Mouse (Mus musculus) liver, embryonic 13.5 days (tissue): ENCODE measurements around the gene Maff. TPM values are rescaled to one million over a fixed set of nuclear protein-coding genes. Genes with fewer than 3 reads are reported as not detected.

ENCODE experiments used
- ATAC-seq: fragments of 200-750 bp; cut with Nextera tagmentation; 2 replicates; pipeline ENCODE4 v1.8.0; 2017; ENCODE audit warnings: low read depth, mild to moderate bottlenecking, moderate number of reproducible peaks, moderate library complexity
- DNase-seq: peaks from one replicate; pipeline ENCODE4 v3.0.0; 2022
- H3K27ac ChIP-seq: fragments of 300-500 bp; sonication (generic); 2 replicates; pipeline ENCODE4 v1.5.1; 2015; ENCODE audit warnings: moderate library complexity, mild to moderate bottlenecking, inconsistent platforms
- H3K27me3 ChIP-seq: fragments of 300-500 bp; sonication (generic); 2 replicates; pipeline ENCODE4 v1.6.1; 2015; ENCODE audit warnings: mild to moderate bottlenecking, inconsistent platforms
- H3K36me3 ChIP-seq: fragments of 300-500 bp; sonication (generic); 2 replicates; pipeline ENCODE4 v1.6.1; 2015; ENCODE audit warnings: mild to moderate bottlenecking, inconsistent platforms
- H3K4me1 ChIP-seq: fragments of 300-500 bp; sonication (generic); replicated peaks from 2 replicates; pipeline ENCODE4 v1.6.1; 2015; ENCODE audit warnings: inconsistent platforms
- H3K4me2 ChIP-seq: fragments of 300-500 bp; sonication (generic); 2 replicates; pipeline ENCODE4 v1.6.1; 2015; ENCODE audit warnings: inconsistent platforms, mild to moderate bottlenecking, moderate library complexity
- H3K4me3 ChIP-seq: fragments of 300-500 bp; sonication (generic); replicated peaks from 2 replicates; pipeline ENCODE4 v1.5.1; 2015; ENCODE audit warnings: mild to moderate bottlenecking, inconsistent platforms
- H3K9ac ChIP-seq: fragments of 300-500 bp; sonication (generic); 2 replicates; pipeline ENCODE4 v1.6.1; 2015; ENCODE audit warnings: mild to moderate bottlenecking, inconsistent platforms
- H3K9me3 ChIP-seq: fragments of 300-500 bp; sonication (generic); replicated peaks from 2 replicates; pipeline ENCODE4 v1.6.1; 2016; ENCODE audit warnings: inconsistent platforms
- WGBS: fragments of 180-500 bp; shearing (Covaris S2); methylation state at CpG from one replicate; pipeline ENCODE4 v1.1.7; 2015; ENCODE audit not compliant: insufficient replicate concordance; 5-methylcytosine and 5-hydroxymethylcytosine counted together
- polyA plus RNA-seq: library from polyadenylated mRNA; unstranded; fragments of >200 nt; fragmentation: Nextera tagmentation; extraction: Ambion mirVana; gene quantifications from 2 replicates; pipeline ENCODE4 v1.2.1, GENCODE M21; 2015

Maff gene
- 0.95 and 1.1 TPM in 2 replicates for polyA plus RNA-seq

DNA sequence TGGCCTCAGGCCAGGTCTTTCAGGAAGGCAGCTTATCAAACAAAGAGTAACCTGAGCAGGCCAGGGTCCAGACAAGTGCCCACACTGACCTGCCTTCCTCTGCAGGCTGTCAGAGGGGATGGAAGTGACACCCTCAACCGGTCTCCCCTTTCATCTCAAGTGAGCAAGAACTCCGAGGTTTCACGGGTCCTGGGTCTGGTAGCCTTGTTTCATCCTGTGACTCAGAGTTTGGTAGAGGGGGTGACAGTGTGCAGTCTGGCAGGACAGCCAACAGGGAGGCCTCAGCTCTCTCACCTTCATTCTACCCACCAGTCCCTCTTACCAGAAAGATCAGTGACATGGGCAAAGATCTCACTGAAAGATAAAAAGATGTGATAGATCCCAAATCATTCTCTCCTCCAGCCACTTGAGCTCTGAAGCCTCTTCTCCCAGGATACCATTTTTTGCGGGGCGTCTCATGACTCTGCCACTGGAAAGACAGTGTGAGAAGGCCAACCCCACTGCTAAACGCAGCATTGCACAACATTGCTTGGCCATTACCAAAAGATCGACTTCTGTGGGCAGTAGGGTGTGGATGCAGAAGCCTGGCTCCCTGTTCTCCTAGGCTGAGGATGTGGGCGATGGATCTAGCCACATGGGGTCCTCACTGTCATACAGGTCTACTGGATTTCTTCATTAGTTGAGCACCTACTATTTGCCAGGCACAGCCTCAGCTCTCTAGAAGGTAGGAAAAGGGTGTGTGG lies at the start of gene Maff:
Gene Maff (plus strand): TSS at position 571 of the 743 bp plus-strand sequence.
- Histone ChIP-seq H3K4me2 (peak within 1 kb of the TSS; percentile 93), H3K9me3 (no peaks in the 10 kb centered on the region), H3K9ac (peak within 1 kb of the TSS; percentile 78), H3K4me3 (peak within 1 kb of the TSS; percentile 75), H3K27me3 (peaks cover 32% of the 10 kb centered on the region), H3K36me3 (no peaks in the 10 kb centered on the region), H3K4me1 (peaks cover 42% of the 10 kb centered on the region), H3K27ac (peak within 1 kb of the TSS; percentile 85)
- DNase-seq = no peak
- 39% methylated on average over 8 of the region's 8 CpGs for WGBS
- no peak for ATAC-seq

DNA sequence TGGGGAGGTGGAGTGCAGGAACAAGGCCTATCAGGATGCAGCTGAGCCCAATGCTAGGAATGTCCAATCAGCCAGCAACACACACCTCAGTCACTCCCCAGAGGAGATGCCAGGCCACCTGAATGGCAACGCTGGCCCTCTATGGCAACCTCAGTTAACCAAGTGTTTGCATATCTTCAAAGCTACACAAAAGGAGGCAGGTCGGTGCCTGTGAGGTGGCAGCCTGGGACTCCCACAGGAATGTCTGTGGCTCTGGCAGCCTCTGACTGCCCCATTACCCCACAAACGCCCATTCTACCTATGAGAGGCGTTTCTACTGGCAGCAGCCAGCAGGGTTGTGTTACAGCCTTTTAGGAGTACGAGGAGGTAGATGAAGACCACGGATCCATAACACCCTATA lies 47.9 kb upstream of the Maff start:
- peaks cover 43% of the 10 kb centered on the region for H3K36me3 ChIP-seq
- no peak overlapping the region for H3K4me3 ChIP-seq
- H3K4me1 ChIP-seq = no peaks in the 10 kb centered on the region
- no peak overlapping the region for H3K27ac ChIP-seq
- H3K9ac ChIP-seq = no peak overlapping the region
- no peaks in the 10 kb centered on the region for H3K27me3 ChIP-seq
- no peak overlapping the region for H3K4me2 ChIP-seq
- 72% methylated on average over 6 of the region's 6 CpGs for WGBS
- ATAC-seq = no peak
- no peak for DNase-seq
- no peaks in the 10 kb centered on the region for H3K9me3 ChIP-seq

DNA sequence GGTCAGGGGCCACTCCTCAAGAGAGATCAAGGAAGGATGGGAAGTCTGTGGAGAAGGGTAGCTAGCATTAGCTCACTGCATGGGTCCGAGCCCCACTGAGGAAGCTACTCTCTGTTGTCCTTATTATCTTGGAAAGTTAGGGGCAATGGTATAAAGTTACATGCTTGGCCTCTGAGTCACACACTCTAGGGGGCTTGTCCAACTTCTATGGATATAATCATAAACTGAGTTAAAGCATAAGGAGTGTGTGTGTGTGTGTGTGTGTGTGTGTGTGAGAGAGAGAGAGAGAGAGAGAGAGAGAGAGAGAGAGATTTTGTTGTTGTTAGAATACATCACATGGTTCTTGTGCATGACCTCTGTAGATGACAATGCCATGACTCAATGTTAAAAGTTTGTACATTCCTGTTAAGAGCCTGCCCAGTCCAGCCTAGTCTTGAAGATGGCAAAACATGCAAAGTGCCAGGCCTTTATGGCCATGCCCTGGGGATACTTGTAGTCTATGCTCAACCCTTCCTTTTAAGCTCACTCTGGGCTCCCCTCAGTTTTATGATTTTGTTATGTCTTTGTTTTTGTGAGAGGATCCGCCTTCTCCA lies 46.8 kb upstream of the Maff start:
- Histone ChIP-seq H3K4me1 (no peaks in the 10 kb centered on the region), H3K4me3 (no peak overlapping the region), H3K27ac (no peak overlapping the region), H3K9me3 (no peaks in the 10 kb centered on the region), H3K4me2 (no peak overlapping the region), H3K36me3 (peaks cover 50% of the 10 kb centered on the region), H3K9ac (no peak overlapping the region), H3K27me3 (no peaks in the 10 kb centered on the region)
- WGBS = 67% methylated on average over 2 of the region's 2 CpGs
- ATAC-seq = no peak
- DNase-seq = no peak

DNA sequence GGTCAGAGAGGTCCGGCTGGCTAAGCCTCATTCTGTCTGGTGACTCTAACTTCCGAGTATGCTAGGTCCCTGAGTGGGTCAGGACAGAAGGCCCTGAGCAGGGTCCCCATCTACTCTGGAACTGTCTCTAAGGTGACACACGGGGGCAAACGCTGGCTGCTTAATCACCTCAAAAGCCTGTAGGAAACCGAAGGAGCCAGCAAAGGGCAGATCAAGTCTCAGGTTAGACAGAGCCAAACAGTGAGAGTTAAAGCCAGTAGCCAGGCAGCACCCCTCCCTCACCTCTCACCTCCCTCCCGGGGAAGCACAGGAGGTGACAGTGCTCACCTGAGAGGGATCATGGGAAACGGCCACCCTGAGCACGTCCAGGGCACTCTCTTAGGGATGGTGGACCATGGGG lies 42.7 kb upstream of the Maff start:
- no peak for DNase-seq
- 71% methylated on average over 8 of the region's 8 CpGs for WGBS
- Histone ChIP-seq H3K9ac (no peak overlapping the region), H3K27ac (no peak overlapping the region), H3K9me3 (no peaks in the 10 kb centered on the region), H3K4me2 (no peak overlapping the region), H3K4me1 (no peaks in the 10 kb centered on the region), H3K27me3 (no peaks in the 10 kb centered on the region), H3K36me3 (peaks cover 68% of the 10 kb centered on the region), H3K4me3 (no peak overlapping the region)
- ATAC-seq = no peak

DNA sequence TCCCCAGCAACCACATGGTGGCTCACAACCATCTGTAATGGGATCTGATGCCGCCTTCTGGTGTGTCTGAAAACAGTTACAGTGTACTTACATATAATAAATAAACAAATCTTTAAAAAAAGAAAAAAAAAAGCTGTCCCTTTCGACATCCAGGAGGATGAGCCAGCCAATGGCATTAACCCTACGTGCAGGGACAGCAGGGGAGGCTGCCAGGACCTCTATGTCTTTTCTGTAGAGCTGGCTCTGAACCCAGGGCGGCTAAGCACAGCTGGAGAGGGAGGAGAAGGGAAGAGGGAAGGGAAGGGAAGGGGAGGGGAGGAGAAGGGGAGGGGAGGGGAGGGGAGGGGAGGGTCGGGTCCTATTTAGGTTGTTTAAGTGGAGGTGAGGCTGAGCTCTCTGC lies 41.6 kb upstream of the Maff start:
- Histone ChIP-seq H3K36me3 (peaks cover 63% of the 10 kb centered on the region), H3K4me3 (no peak overlapping the region), H3K27ac (no peak overlapping the region), H3K9me3 (no peaks in the 10 kb centered on the region), H3K4me1 (no peaks in the 10 kb centered on the region), H3K9ac (no peak overlapping the region), H3K4me2 (no peak overlapping the region), H3K27me3 (no peaks in the 10 kb centered on the region)
- 62% methylated on average over 4 of the region's 5 CpGs for WGBS
- DNase-seq = no peak
- no peak for ATAC-seq

DNA sequence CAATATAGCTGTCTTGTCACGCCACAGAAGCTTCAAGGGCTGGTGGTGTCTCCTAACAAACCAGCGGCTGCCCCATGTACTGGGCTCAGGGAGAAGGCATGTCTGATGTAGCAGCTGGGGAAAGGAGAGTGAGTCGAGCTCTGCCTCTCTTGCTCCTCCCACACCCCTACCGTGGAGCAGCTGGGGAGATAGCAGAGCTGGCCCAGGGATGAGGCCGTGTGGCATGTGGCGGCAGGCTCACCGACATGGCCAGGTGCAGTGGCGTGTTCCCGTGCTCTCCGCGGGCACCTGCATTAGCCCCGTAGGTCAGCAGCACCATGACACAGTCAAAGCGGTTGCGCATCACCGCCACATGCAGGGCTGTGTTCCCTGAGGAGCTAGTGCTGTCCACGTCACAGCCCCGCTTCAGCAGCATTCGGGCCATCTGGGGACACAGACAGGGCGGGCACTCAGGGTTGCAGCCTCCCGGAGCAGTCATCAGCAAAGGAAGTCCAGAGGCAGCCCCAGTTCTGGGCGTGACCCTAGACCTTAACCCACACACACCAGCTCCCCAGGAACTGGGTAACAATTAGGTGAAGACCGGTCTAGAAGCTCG lies 40.3 kb upstream of the Maff start:
- H3K9ac ChIP-seq = no peak overlapping the region
- H3K27ac ChIP-seq = no peak overlapping the region
- DNase-seq (no peak), ATAC-seq (no peak)
- H3K36me3 ChIP-seq = peaks cover 61% of the 10 kb centered on the region
- no peak overlapping the region for H3K4me3 ChIP-seq
- no peaks in the 10 kb centered on the region for H3K9me3 ChIP-seq
- H3K4me2 ChIP-seq = no peak overlapping the region
- H3K4me1 ChIP-seq = no peaks in the 10 kb centered on the region
- H3K27me3 ChIP-seq = no peaks in the 10 kb centered on the region
- WGBS = 77% methylated on average over 23 of the region's 23 CpGs

DNA sequence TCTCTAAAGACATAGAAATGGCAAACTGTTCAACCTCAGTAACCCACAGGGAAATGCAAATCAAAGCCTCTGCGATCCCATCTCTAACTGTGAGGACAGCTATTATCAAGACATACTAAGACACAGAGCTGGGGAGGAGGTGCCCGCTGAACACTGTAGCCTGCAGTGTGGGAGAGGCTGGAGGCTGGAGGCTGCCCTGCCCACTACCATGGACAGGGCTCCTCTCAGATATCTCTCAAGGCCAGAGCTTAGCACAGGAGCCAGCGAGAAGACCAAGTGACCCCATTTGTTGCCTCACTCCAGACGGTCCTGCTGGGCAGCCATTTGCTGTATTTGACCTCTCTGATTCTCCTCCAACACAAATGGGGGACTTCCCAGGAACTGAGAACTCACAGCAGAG lies 38.6 kb upstream of the Maff start:
- Histone ChIP-seq H3K9ac (no peak overlapping the region), H3K4me2 (no peak overlapping the region), H3K27me3 (no peaks in the 10 kb centered on the region), H3K36me3 (peaks cover 63% of the 10 kb centered on the region), H3K4me3 (no peak overlapping the region), H3K4me1 (no peaks in the 10 kb centered on the region), H3K9me3 (no peaks in the 10 kb centered on the region), H3K27ac (no peak overlapping the region)
- DNase-seq (no peak), ATAC-seq (no peak)
- 70% methylated on average over 4 of the region's 4 CpGs for WGBS

DNA sequence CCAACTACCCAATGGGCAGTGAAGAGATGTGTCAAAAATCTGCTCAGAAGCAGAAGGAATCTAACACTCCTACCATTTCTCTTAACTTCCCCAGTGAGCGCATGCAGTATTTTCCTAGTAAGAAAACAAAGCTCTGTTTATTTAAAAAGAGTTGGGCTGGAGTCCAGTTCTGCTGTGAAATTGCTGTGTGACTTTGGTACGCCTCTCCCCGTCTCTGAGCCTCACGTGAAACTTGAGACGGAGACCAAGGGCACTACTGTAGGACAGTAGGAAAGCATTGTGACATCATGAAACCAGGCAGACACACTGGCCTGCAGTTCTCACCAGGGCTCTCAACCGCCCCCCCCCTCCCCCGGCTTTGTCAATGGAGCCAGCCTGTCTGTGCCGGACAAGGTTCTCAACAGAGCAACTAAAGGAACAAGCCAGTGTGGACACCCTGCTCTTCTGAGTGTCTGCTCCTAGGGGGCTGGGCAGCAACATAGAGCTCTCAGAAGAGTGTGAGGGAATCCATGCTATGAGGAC lies 32.5 kb upstream of the Maff start:
- Histone ChIP-seq H3K4me1 (0 out of 2 replicates have a peak, but pooled peaks cover 9% of the 10 kb centered on the region), H3K27me3 (no peaks in the 10 kb centered on the region), H3K27ac (no peak overlapping the region), H3K9ac (no peak overlapping the region), H3K9me3 (no peaks in the 10 kb centered on the region), H3K4me3 (no peak overlapping the region), H3K4me2 (no peak overlapping the region), H3K36me3 (peaks cover 53% of the 10 kb centered on the region)
- ATAC-seq = no peak; the same call in 1 of the 2 replicates
- WGBS = 80% methylated on average over 8 of the region's 8 CpGs
- no peak for DNase-seq

DNA sequence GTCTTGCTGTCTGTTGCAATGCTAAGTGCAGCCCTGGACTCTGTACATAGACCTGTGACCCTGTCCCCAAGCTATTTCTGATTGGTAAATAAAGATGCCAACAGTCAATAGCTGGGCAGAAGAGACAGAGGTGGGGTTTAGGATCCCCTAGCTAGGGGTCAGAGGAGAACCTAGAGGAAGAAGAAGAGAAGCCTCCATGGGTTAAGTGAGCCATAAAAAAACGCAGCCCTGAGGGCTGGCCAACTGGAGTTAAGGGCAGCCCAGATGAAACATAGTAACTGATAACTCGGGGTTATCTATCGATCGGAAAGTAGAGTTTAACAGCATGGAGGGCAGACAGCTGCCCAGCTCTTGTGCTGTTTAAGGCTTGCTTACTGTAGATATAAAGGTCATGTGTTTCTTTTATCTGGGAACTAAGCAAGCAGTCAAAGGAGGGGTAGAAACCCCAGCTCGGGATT lies 24.7 kb upstream of the Maff start:
- Histone ChIP-seq H3K9me3 (no peaks in the 10 kb centered on the region), H3K4me3 (no peak overlapping the region), H3K27ac (peak overlapping the region; percentile 84), H3K4me1 (peaks cover 66% of the 10 kb centered on the region), H3K27me3 (no peaks in the 10 kb centered on the region), H3K36me3 (peaks cover 17% of the 10 kb centered on the region), H3K4me2 (peak overlapping the region; percentile 32), H3K9ac (peak overlapping the region; percentile 14; the same call in 1 of the 2 replicates)
- ATAC-seq (peak; percentile 71), DNase-seq (no peak)
- 13% methylated on average over 5 of the region's 5 CpGs for WGBS

DNA sequence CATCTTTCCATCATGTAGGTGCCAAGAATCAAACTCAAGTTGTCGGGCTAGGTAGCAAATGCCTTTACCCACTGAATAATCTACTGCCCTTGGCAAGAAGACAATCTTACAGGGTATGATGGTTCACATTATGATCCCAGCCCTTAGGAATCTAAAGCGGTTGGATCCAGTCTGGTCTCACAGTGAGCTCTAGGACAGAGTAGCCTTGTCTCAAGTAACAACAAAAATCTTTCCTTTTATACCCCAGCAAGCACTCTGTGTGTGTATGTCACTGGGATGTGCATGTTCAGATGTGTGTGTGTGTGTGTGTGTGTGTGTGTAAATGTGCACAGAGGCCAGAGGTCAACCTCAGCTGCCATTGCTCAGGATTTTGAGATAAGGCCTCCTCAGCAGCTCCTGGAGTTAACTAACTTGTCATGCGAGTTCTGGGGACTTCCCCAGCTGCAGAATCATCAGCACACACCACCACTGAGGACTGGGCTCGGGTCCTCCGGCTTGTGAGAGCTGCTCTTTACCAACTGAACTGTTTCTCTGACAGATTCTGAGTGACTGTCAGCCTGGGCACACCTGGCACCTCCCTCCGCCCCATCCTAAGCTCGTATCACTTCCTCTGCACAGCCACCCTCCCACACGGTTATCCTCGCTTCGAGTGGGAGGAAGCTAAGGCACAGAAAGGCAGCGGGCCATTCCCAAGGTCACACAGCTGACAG lies 24.0 kb upstream of the Maff start:
- H3K36me3 ChIP-seq = peaks cover 11% of the 10 kb centered on the region
- peaks cover 73% of the 10 kb centered on the region for H3K4me1 ChIP-seq
- H3K9me3 ChIP-seq = no peaks in the 10 kb centered on the region
- DNase-seq = no peak
- H3K4me2 ChIP-seq = peak overlapping the region; percentile 32
- H3K27ac ChIP-seq = peak overlapping the region; percentile 84
- 36% methylated on average over 11 of the region's 11 CpGs for WGBS
- H3K9ac ChIP-seq = peak overlapping the region; percentile 28
- peak; percentile 2; the same call in 1 of the 2 replicates for ATAC-seq
- H3K27me3 ChIP-seq = no peaks in the 10 kb centered on the region
- no peak overlapping the region for H3K4me3 ChIP-seq
